Mouse (Mus musculus): ENCODE results near the gene Sarm1.

DNA sequence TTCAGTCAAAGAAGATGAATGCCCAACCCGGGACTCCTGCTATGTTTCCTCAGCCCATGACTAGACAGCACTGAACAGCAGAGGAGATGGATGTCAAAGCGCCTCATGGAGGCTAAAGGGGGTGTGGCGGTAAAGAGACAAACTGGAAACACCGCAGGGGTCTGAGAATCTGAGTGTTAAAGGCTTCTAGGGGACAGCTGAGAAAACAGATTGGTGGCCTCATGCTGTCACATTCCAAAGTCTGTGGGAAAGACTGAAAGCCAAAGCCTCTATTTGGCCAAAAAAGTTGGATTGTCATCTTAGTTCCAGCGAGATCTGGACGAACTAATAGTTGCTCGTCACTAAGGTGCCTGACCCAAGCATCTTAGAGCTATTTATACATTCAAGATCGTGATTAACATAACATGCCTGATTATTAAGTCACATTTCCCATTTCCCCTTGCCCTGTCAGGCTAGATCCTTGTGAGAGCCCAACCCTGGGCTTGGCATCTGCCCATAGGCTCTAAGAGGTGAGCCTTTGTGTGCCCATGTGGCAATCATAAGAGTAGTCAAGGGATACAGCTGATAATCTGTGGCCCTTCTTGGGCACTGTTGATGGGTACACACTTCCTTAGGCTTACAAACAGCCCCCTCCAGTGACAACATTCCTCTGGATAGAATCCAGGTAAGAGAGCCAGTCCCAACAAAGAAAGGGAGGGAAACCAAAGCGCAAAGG lies 25.8 kb upstream of the Sarm1 start:
- TF ChIP-seq MAX (IDR thresholded peaks at IDR 0.05; ENCODE audit: low read length) (no peak), ZKSCAN1 (IDR thresholded peaks at IDR 0.05; ENCODE audit: borderline replicate concordance, low read depth, low read length) (no peak), CTCF (conservative IDR thresholded peaks at IDR 0.05 in 1 of 2, IDR thresholded peaks at IDR 0.05 in 1 of 2; ENCODE audit: low read depth in 2 of 2, low read length in 2 of 2) (no peak), TBP (conservative IDR thresholded peaks at IDR 0.05; ENCODE audit: low read depth, low read length) (no peak), SIN3A (IDR thresholded peaks at IDR 0.05; ENCODE audit: low read length) (no peak), BHLHE40 (IDR thresholded peaks at IDR 0.05; ENCODE audit: low read depth, low read length) (no peak), POLR2A (IDR thresholded peaks at IDR 0.05; ENCODE audit: low read depth, low read length) (no peak), ZMIZ1 (IDR thresholded peaks at IDR 0.05; ENCODE audit: low read depth, low read length) (no peak; the same call in 1 of the 2 replicates), ELF1 (IDR thresholded peaks at IDR 0.05; ENCODE audit: low read depth, low read length) (no peak), IRF4 (IDR thresholded peaks at IDR 0.05; ENCODE audit: low read depth, low read length) (no peak), RCOR1 (conservative IDR thresholded peaks at IDR 0.05; ENCODE audit: low read depth, low read length) (no peak), CHD2 (IDR thresholded peaks at IDR 0.05; ENCODE audit: low read length) (no peak), JUN (IDR thresholded peaks at IDR 0.05; ENCODE audit: insufficient read depth, low read depth, low read length) (no peak)

All from CH12.LX (cell line).